Mouse (Mus musculus) thymus, adult 2 months (tissue): Measurements from ENCODE around the gene Mapkapk5.

Experiments used
- CTCF ChIP-seq: fragments of 200-500 bp; IDR thresholded peaks from 2 replicates; pipeline ENCODE4 v1.5.1; 2012; ENCODE audit warnings: mild to moderate bottlenecking, control low read depth, low read length, moderate library complexity, borderline replicate concordance; ENCODE audit not compliant: control insufficient read depth, poor library complexity, insufficient read depth; ENCODE audit errors: extremely low read depth
- POLR2A ChIP-seq: fragments of 200-500 bp; IDR thresholded peaks from 2 replicates; pipeline ENCODE4 v1.6.1; 2012; ENCODE audit warnings: mild to moderate bottlenecking, low read length, control low read depth, moderate library complexity; ENCODE audit not compliant: control insufficient read depth, poor library complexity, insufficient read depth; ENCODE audit errors: extremely low read depth

DNA sequence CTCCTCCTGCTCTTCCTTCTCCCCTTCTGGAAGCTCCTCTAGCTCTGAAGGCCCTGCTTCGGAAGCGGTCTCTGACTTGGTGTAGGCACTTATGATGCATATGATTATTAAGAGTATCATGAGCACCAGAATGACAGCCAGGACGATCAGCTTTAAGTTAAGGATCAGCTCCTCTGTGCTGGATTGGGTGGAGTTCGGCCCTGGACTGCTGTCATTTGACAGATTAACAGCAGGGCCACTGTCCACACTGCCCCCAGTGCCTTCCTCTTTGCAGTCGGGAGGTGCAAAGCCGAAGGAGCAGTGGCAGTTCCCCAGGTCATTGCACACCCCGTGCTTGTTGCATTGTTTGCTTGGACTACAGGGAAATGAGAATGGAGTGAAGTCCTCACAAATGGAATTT is 45.0 kb downstream of the Mapkapk5 start:
- TF ChIP-seq CTCF (no peak), POLR2A (no peak)
